Mouse (Mus musculus): ENCODE measurements around the gene Pcnx.

DNA sequence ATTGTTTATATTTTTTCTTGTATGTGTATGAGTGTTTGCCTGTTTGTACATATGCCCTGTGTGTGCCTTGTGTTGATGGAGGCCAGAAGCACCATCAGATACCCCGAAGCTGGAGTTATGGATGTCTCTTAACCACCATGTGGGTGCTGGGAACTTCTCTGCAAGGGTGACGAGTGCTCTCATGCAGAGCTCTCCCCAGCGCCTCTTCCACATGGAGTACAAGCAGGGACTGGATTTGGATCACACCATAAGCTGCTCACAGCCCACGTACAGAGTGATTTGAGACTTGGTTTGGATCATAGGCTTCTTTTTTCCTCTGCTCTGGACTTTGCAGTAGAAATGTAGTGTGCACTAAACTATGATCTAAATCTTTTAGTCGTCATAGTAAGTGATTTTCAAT lies 34.5 kb downstream of the Pcnx start:
- TF ChIP-seq CTCF (IDR thresholded peaks at IDR 0.05; ENCODE audit: borderline replicate concordance, insufficient read depth, low read length) (no peak), POLR2A (IDR thresholded peaks at IDR 0.05; ENCODE audit: low read depth, low read length) (no peak)
